Comparison of ENCODE assay signal across 1 mouse cellular context in the genomic region with DNA sequence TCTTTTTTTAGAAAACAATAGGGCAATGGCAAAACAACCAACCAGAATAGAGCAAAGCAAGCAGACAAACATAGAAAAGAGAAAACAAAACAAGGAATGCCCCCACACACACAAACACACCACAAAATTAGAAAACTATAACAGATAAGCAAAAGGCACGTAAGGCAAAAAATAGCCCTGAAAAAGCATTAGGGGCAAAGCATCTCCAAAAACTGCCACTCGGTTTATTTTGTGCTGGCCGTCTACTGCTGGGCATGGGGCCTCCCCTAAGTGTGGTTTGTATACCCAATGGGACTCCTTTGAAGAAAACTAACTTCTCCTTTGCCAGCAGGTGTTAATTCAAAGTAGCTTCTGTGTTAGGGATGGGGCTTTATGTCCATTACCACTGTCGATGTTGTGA.
TF ChIP-seq lines count a peak whose summit lies in the region.

No protein-coding gene starts in this region.

TF ChIP-seq in CH12.LX, 34 proteins besides CTCF, POLR2A, EP300 and RAD21 (continued from another document):
- TF ChIP-seq JUN (IDR thresholded peaks at IDR 0.05; ENCODE audit: insufficient read depth, low read depth, low read length) (no peak), PAX5 (IDR thresholded peaks at IDR 0.05; ENCODE audit: low read length) (no peak), ELF1 (IDR thresholded peaks at IDR 0.05; ENCODE audit: low read depth, low read length) (peak; percentile 28; the same call in 1 of the 2 replicates), SMC3 (IDR thresholded peaks at IDR 0.05; ENCODE audit: low read depth, low read length) (no peak), ZC3H11A (IDR thresholded peaks at IDR 0.05; ENCODE audit: low read depth, low read length) (no peak), MAZ (IDR thresholded peaks at IDR 0.05; ENCODE audit: low read depth, low read length) (peak; percentile 75; the same call in 1 of the 2 replicates), USF2 (conservative IDR thresholded peaks at IDR 0.05; ENCODE audit: low read depth, low read length) (no peak), NRF1 (IDR thresholded peaks at IDR 0.05; ENCODE audit: low read depth, low read length) (no peak), USF1 (IDR thresholded peaks at IDR 0.05; ENCODE audit: low read depth, low read length) (no peak), MXI1 (IDR thresholded peaks at IDR 0.05; ENCODE audit: low read depth, low read length) (no peak), GABPA (IDR thresholded peaks at IDR 0.05; ENCODE audit: insufficient replicate concordance, low read depth, low read length) (no peak), CHD1 (IDR thresholded peaks at IDR 0.05; ENCODE audit: low read depth, low read length) (0 out of 2 replicates have a peak, but pooled peaks have one; percentile 78), RCOR1 (conservative IDR thresholded peaks at IDR 0.05; ENCODE audit: low read depth, low read length) (0 out of 2 replicates have a peak, but pooled peaks have one; percentile 41), MEF2A (IDR thresholded peaks at IDR 0.05; ENCODE audit: borderline replicate concordance, low read depth, low read length) (peak; percentile 95)
